Mouse (Mus musculus): ENCODE measurements around the gene Rpl13. TPM values are rescaled to one million over a fixed set of nuclear protein-coding genes. Genes with fewer than 3 reads are reported as not detected.

The Rpl13 gene
- 2,033 TPM for total RNA-seq (2023)

DNA sequence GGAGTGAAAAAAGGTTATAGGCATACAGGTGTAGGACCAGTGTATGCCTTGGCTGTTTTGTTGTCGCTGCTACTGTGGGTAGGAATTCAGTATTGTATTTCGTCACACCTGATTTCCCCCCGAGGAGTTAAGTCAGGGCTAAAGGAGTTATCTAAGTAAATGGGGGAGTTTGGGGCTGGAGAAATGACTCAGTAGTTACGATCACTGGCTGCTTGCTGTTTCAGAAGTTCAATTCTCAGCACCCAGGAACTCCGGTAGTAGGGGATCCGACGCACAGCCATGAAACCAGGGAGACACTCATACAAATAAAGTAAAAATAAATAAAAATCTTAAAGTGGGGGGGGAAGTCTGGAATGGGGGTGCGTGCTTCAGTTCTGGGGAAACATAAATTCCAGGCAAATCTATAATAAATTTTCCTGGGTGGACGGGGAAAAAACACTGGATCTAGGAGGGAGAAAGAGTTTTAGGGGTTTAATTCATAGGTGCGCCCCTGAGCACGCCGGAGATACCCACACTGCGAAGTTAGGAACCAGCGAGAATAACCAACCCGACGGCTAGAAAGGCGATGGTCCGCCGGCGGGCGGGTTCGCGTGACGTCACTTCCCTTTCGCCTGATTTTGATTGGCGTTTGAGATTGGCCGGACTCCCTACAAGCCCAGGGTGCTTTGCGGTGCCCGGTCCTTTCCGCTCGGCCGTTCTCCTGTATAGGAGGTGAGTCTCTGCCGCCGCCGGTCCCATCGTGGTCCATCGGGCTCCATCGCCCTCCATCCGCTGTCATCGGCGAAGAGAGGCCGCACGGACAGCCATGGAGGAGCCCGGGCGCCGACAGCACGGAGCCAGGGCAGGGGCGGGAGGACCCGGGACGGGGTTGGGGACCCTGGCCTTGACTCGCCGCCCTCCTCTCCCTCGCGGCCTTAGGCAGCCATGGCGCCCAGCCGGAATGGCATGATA, at the start of gene Rpl13:
Gene Rpl13, plus strand, starts transcription at position 616 of the 951 bp plus-strand sequence.

DNA sequence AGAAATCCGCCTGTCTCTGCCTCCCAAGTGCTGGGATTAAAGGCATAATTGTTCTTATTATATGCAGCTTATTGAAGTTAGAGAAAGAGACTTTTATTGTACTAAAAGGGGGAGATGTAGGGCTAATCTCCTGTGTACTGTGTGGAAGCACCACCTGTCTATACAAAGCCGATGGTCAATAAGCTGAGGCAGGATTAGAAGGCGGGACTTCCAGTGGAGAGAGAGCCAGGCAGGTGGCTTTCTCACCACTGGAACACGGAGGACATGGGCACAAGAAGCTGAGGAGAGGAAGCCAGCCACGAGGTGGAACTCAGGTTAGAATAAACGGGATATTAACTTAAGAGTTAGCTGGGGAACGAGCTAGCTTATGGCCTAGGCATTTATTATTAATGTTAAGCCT, 39.4 kb upstream of the Rpl13 start, which contains the start of gene Spg7:
Gene Spg7, plus strand, starts transcription at position 222 of the 400 bp plus-strand sequence.

DNA sequence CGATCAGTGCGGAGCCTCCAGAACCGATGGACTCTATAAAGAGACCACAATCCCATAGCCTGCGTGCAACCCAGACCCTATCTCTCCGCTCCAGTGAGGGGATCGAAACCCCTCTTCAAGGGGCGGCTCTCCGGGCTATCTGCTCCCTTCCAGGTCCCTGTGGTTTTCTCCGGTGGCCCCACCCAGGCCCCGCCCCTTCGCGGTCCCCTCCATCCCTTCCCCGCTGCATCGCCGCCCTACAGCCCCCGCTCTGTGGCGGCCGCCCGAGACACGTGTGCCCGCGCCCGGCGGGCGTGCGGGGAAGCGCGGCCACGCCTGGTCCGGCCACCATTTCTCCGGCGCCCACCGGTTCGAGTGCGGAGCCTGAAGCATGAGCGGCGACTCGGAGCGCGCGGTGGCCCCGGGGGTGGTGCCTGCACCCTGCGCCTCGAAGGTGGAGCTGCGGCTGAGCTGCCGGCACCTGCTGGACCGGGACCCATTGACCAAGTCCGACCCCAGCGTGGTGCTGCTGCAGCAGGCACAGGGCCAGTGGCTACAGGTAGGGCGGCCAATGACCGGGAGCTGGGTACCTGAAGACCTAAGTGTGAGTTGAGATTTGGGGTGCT, 15.1 kb downstream of the Rpl13 start, which contains the start of gene Cpne7:
Gene Cpne7, plus strand, starts transcription at position 248 of the 605 bp plus-strand sequence.

Other genes starting within 250 kb of the Rpl13 start
- 327 TPM for gene Ankrd11, start 60.1 kb upstream of the Rpl13 start, total RNA-seq (2023)
- gene Spg7, start 39.4 kb upstream of the Rpl13 start, total RNA-seq (2023): 55.4 TPM
- 0.58 TPM for gene Cpne7, start 15.0 kb downstream of the Rpl13 start, total RNA-seq (2023)
- not detected for gene Sult5a1, start 56.0 kb downstream of the Rpl13 start, total RNA-seq (2023)
- gene Dpep1, start 83.9 kb downstream of the Rpl13 start, total RNA-seq (2023): not detected
- gene Chmp1a, start 110.4 kb downstream of the Rpl13 start, total RNA-seq (2023): 62.4 TPM
- 0.28 TPM for gene Spata33, start 110.5 kb downstream of the Rpl13 start, total RNA-seq (2023)
- gene Cdk10, start 122.5 kb downstream of the Rpl13 start, total RNA-seq (2023): 59.2 TPM
- 8.7 TPM for gene Spata2l, start 133.9 kb downstream of the Rpl13 start, total RNA-seq (2023)
- gene Zfp276, start 151.8 kb downstream of the Rpl13 start, total RNA-seq (2023): 29.9 TPM
- 38.6 TPM for gene Vps9d1, start 152.0 kb downstream of the Rpl13 start, total RNA-seq (2023)
- 10.0 TPM for gene Fanca, start 216.2 kb downstream of the Rpl13 start, total RNA-seq (2023)
- not detected for gene Spire2, start 230.4 kb downstream of the Rpl13 start, total RNA-seq (2023)

Data from CD8-positive naive resting alpha-beta T cell, adult 57 days (primary cell).